Mouse (Mus musculus) left cerebral cortex, adult 11 months (tissue): ENCODE results near the gene Rasa4.
"Not testable (repeated sequence)": the region's sequence is repeated elsewhere in the genome, so short reads cannot be mapped to it uniquely, and the experiment has no call there.

Experiments used
- DNase-seq: peaks from one replicate; pipeline ENCODE4 v3.0.0; 2022; ENCODE audit warnings: low spot score

Rasa4 gene

DNA sequence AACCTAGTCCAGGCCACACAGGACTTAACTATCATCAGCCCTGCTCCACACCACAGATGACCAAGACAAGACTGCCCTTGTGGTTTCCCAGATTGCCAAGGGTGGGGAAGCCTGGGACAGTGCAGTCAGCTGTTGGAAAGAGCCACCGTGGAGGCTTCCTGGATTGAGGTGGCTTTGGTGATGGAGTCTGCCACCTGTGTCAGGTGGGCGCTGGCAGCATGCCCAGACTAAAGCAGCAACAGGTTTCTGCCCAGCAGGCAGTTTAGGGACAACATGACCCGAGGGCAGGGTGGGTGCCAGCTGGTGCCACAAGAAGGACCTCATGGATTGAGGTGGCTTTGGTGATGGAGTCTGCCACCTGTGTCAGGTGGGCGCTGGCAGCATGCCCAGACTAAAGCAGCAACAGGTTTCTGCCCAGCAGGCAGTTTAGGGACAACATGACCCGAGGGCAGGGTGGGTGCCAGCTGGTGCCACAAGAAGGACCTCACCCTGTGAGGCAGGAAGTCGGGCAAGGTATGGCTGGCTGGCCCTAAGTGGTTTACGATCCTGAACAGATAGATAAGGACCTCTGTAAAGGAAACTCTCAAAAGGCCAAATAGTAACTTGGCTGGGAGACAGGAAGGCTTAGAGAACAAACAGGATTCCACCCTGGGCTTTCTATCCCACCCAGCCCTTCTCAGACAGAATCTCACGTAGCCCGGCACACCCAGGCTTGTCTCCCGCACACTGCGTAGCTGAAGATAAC is 17.1 kb upstream of the Rasa4 start:
- DNase-seq: not testable (repeated sequence)

- DNase-seq: no peak
These were observed 14.3 kb upstream of the Rasa4 start for GRCm38 (mm10) chr5:136069411-136069810.

GRCm38 (mm10) chr5:136073051-136073450 is 10.7 kb upstream of the Rasa4 start:
- no peak for DNase-seq

- DNase-seq: no peak
These were observed 10.2 kb upstream of the Rasa4 start for GRCm38 (mm10) chr5:136073526-136073925.

DNA sequence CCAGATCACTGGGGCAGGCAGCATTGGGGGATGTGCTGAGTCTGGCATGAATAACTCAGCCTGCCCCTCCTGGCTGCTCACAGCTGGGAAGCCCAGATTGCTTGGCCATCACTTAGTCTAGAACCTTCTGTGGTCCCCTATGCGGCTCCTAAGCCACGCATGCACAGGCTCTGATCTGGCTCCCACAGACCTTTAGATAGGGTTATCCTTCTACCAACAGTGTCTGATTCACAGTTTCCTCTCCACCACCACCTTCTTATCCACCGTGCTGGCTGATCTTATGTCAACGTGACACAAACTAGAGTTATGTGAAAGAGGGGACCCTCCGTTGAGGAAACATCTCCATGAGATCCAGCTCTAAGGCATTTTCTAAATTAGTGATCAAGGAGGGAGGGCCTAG is 8.6 kb upstream of the Rasa4 start:
- no peak for DNase-seq

- DNase-seq: no peak
These were observed 7.4 kb upstream of the Rasa4 start for GRCm38 (mm10) chr5:136076284-136076683.

GRCm38 (mm10) chr5:136077001-136077550 is 6.6 kb upstream of the Rasa4 start:
- DNase-seq: no peak

- no peak for DNase-seq
These were observed 5.6 kb upstream of the Rasa4 start for GRCm38 (mm10) chr5:136078136-136078535.

DNA sequence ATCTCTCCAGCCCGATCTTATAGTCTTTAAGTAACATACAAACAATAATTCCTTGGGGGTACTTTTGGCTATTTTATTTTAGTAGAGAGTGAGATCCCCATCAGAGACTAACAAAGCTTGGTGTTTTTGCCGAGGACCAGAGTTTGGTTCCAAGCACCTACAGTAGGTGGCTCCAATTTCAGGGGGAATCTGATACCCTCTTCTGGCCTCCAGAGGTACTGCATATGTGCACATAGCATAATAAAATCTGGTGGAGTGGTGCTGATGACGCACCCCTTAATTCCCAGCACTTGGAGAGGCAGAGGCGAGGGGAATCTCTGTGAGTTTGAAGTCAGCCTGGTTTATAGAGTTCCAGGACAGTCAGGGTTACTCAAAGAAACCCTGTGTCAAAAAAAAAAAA is 1.4 kb upstream of the Rasa4 start:
- no peak for DNase-seq

GRCm38 (mm10) chr5:136084144-136084881 is 597 bp downstream of the Rasa4 start:
- no peak for DNase-seq

DNA sequence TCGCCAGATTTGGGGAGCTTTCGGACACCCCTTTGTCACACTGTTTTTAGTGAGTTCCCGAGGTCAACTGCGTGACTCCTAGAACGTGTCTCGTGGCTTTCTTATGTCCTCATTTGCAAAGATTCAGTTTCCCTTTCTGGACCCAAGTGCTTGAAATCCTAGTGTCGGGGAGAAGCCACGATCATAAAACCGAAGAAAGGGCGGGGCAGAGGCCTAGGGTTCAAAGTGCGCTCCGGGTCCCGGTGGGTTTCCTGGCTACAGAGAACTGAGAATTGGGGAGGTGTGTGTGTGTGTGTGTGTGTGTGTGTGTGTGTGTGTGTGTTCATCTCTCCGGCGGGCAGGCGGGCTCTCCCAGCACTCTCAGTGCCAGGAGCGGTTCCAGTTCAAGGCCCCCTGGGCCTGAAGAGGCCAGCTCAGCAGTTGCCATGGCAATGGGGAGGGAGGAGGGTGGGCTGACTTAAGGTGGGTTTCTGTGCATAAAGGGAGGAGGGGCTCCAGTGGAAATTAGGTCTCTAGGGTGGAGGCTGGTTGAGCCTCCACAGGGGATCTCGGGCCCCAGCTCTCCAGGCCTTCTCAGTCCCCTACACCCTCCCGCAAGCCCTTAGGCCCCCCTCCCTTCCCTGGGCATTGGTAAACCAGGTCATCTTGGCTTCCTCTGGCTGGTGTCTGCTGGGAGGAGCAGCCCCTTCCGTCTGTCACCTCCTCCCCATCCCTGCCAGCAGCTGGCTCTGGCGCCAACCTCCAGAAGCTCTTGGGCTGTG is 1.4 kb downstream of the Rasa4 start:
- DNase-seq: no peak

- no peak for DNase-seq
These were observed 2.6 kb downstream of the Rasa4 start for GRCm38 (mm10) chr5:136086290-136086689.

GRCm38 (mm10) chr5:136088821-136089575 is 5.3 kb downstream of the Rasa4 start:
- DNase-seq: no peak

- DNase-seq: no peak
These were observed 8.2 kb downstream of the Rasa4 start for GRCm38 (mm10) chr5:136091927-136092326.

- DNase-seq: no peak
These were observed 10.7 kb downstream of the Rasa4 start for GRCm38 (mm10) chr5:136094249-136095010.

- no peak for DNase-seq
These were observed 11.4 kb downstream of the Rasa4 start for GRCm38 (mm10) chr5:136095089-136095488.

DNA sequence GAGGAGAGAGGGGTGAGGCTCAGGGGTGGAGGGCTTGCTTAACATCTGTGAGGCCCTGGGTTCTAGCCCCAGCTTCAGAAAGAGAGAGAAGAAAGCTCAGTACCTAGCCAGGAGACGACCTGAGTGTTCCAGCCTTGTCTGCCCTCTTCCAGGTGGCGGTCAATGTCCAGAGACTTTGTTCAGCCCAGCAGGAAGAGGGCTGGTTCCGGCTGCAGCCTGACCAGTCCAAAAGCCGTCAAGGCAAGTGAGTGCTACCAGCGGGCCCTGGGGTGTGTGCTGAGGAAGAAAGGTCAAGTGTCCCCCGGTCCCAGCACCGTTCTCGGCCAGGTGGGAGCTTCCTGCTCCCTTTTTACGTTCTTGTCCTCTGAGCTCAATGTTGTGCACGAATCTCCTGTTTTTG is 14.8 kb downstream of the Rasa4 start:
- DNase-seq: no peak

GRCm38 (mm10) chr5:136102099-136102820 is 18.5 kb downstream of the Rasa4 start:
- DNase-seq: peak; percentile 53

GRCm38 (mm10) chr5:136104511-136104910 is 20.8 kb downstream of the Rasa4 start:
- DNase-seq: no peak

GRCm38 (mm10) chr5:136108486-136108885 is 24.8 kb downstream of the Rasa4 start:
- no peak for DNase-seq
